Mouse (Mus musculus) myocyte (in vitro differentiated cells): Measurements from ENCODE around the gene G530012D18Rik.
"Not testable (repeated sequence)": the region's sequence is repeated elsewhere in the genome, so short reads cannot be mapped to it uniquely, and the experiment has no call there.

Experiments used
- MAX ChIP-seq: IDR thresholded peaks from one replicate; pipeline ENCODE4 v1.6.1; 2011; ENCODE audit warnings: low read depth, mild to moderate bottlenecking, control low read depth
- POLR2A ChIP-seq: IDR thresholded peaks from one replicate; pipeline ENCODE4 v1.6.1; 2011; ENCODE audit warnings: low read depth, mild to moderate bottlenecking, control low read depth, moderate library complexity; ENCODE audit not compliant: insufficient read length

GRCm38 (mm10) chr1:85526401-85526800, 49.1 kb upstream of the G530012D18Rik start:
- not testable (repeated sequence) for TF ChIP-seq MAX, POLR2A
